In genomic region chr4:72197888-72198605, GRCm38 (mm10) we compare ENCODE assay signal across 8 mouse cellular contexts. TPM values are rescaled to one million over a fixed set of nuclear protein-coding genes. Genes with fewer than 3 reads are reported as not detected.
DNase-seq lines count a peak whose midpoint lies in the region; ATAC-seq and TF ChIP-seq lines count a peak whose summit lies in the region.

No protein-coding gene starts in this region.

- peak overlapping the region; percentile 64 for H3K4me2 ChIP-seq in embryonic facial prominence, embryonic 14.5 days (ENCODE audit: low read depth, low read length)
- H3K4me2 ChIP-seq in hindbrain, embryonic 11.5 days (replicated peaks; ENCODE audit: low read depth, low read length): peak overlapping the region; percentile 64
- H3K4me2 ChIP-seq in limb, embryonic 12.5 days: peak overlapping the region; percentile 66
- peak overlapping the region; percentile 83 for H3K4me2 ChIP-seq in midbrain, embryonic 15.5 days

- TF ChIP-seq RAD21 in MEL (IDR thresholded peaks at IDR 0.05; ENCODE audit: low read depth, low read length): no peak

- H3K4me1 ChIP-seq in MEL (ENCODE audit: control insufficient read depth in 1 of 2, insufficient read depth in 2 of 2, low read length in 2 of 2): peaks cover 7 to 26% of the 10 kb centered on the region in 2 experiments
- peaks cover 33% of the 10 kb centered on the region for H3K4me1 ChIP-seq in embryonic facial prominence, embryonic 14.5 days (ENCODE audit: control insufficient read depth, insufficient read depth, low read length)
- H3K4me1 ChIP-seq in hindbrain, embryonic 11.5 days (replicated peaks; ENCODE audit: control insufficient read depth, insufficient read depth, low read length): no peaks in the 10 kb centered on the region; the same call in 1 of the 2 replicates
- peaks cover 51% of the 10 kb centered on the region for H3K4me1 ChIP-seq in limb, embryonic 12.5 days (replicated peaks)
- H3K4me1 ChIP-seq in midbrain, embryonic 15.5 days: peaks cover 54% of the 10 kb centered on the region

- peaks cover 0 to 43% of the 10 kb centered on the region in 2 experiments; a peak in 2 of 4 replicates for H3K36me3 ChIP-seq in MEL (ENCODE audit: control insufficient read depth in 1 of 2, insufficient read depth in 2 of 2, low read length in 2 of 2)
- peaks cover 20% of the 10 kb centered on the region for H3K36me3 ChIP-seq in embryonic facial prominence, embryonic 14.5 days (ENCODE audit: control insufficient read depth, insufficient read depth, low read length)
- no peaks in the 10 kb centered on the region for H3K36me3 ChIP-seq in hindbrain, embryonic 11.5 days (ENCODE audit: control insufficient read depth, insufficient read depth, low read length)
- H3K36me3 ChIP-seq in limb, embryonic 12.5 days: peaks cover 8% of the 10 kb centered on the region; the same call in 1 of the 2 replicates
- no peaks in the 10 kb centered on the region for H3K36me3 ChIP-seq in midbrain, embryonic 15.5 days (replicated peaks)

- peak overlapping the region; percentile 16 for H3K9ac ChIP-seq in MEL (ENCODE audit: control insufficient read depth, low read depth, low read length, poor library complexity, severe bottlenecking)
- H3K9ac ChIP-seq in embryonic facial prominence, embryonic 14.5 days (ENCODE audit: low read depth, low read length): peak overlapping the region; percentile 89
- H3K9ac ChIP-seq in hindbrain, embryonic 11.5 days (ENCODE audit: low read depth, low read length): peak overlapping the region; percentile 95
- peak overlapping the region; percentile 93 for H3K9ac ChIP-seq in limb, embryonic 12.5 days (replicated peaks)
- H3K9ac ChIP-seq in midbrain, embryonic 15.5 days: peak overlapping the region; percentile 91

- DNase-seq in cerebellum, adult 18-20 months: peak; percentile 14 to 31
- no peak for DNase-seq in cerebellum, postnatal 4 days (ENCODE audit: low spot score in 2 of 2)
- peak; percentile 68 for DNase-seq in MEL (ENCODE audit: low read depth, low spot score)
- DNase-seq in embryonic facial prominence, embryonic 14.5 days (ENCODE audit: low spot score): peak; percentile 85
- DNase-seq in hindbrain, embryonic 11.5 days (ENCODE audit: low spot score): no peak
- DNase-seq in natural killer cell, adult 2 months (ENCODE audit: low spot score in 2 of 2): no peak

- no peak overlapping the region for H3K27ac ChIP-seq in MEL (ENCODE audit: control insufficient read depth, low read depth, low read length)
- peak overlapping the region; percentile 95; the same call in 1 of the 2 replicates for H3K27ac ChIP-seq in embryonic facial prominence, embryonic 14.5 days (replicated peaks; ENCODE audit: low read depth, low read length)
- H3K27ac ChIP-seq in hindbrain, embryonic 11.5 days (ENCODE audit: low read depth, low read length): no peak overlapping the region
- peak overlapping the region; percentile 24; the same call in 1 of the 2 replicates for H3K27ac ChIP-seq in limb, embryonic 12.5 days
- peak overlapping the region; percentile 96; the same call in 1 of the 2 replicates for H3K27ac ChIP-seq in midbrain, embryonic 15.5 days

- WGBS in embryonic facial prominence, embryonic 14.5 days: 13% methylated on average over 7 of the region's 7 CpGs
- 25% methylated on average over 7 of the region's 7 CpGs for WGBS in hindbrain, embryonic 11.5 days
- WGBS in limb, embryonic 12.5 days: 27% methylated on average over 7 of the region's 7 CpGs
- WGBS in midbrain, embryonic 15.5 days: 7% methylated on average over 7 of the region's 7 CpGs

- no peaks in the 10 kb centered on the region for H3K9me3 ChIP-seq in MEL (replicated peaks; ENCODE audit: insufficient read depth, low read length)
- no peaks in the 10 kb centered on the region for H3K9me3 ChIP-seq in embryonic facial prominence, embryonic 14.5 days (ENCODE audit: control insufficient read depth, low read length)
- H3K9me3 ChIP-seq in hindbrain, embryonic 11.5 days (ENCODE audit: control insufficient read depth, low read length): no peaks in the 10 kb centered on the region
- H3K9me3 ChIP-seq in limb, embryonic 12.5 days: no peaks in the 10 kb centered on the region
- H3K9me3 ChIP-seq in midbrain, embryonic 15.5 days: no peaks in the 10 kb centered on the region

- peaks cover 28% of the 10 kb centered on the region for H3K79me2 ChIP-seq in MEL (ENCODE audit: control insufficient read depth, insufficient read depth, low read length, poor library complexity)

- H3K27me3 ChIP-seq in MEL (ENCODE audit: control insufficient read depth in 1 of 2, insufficient read depth in 2 of 2, low read length in 2 of 2): no peaks in the 10 kb centered on the region
- H3K27me3 ChIP-seq in embryonic facial prominence, embryonic 14.5 days (replicated peaks; ENCODE audit: control insufficient read depth, insufficient read depth, low read length): no peaks in the 10 kb centered on the region
- no peaks in the 10 kb centered on the region; the same call in 1 of the 2 replicates for H3K27me3 ChIP-seq in hindbrain, embryonic 11.5 days (ENCODE audit: control insufficient read depth, insufficient read depth, low read length)
- H3K27me3 ChIP-seq in limb, embryonic 12.5 days: no peaks in the 10 kb centered on the region
- no peaks in the 10 kb centered on the region for H3K27me3 ChIP-seq in midbrain, embryonic 15.5 days (replicated peaks)

- H3K4me3 ChIP-seq in MEL (ENCODE audit: control insufficient read depth in 1 of 2, insufficient read depth in 1 of 2, low read depth in 2 of 2, low read length in 2 of 2): peak overlapping the region; percentile 81 to 89
- H3K4me3 ChIP-seq in embryonic facial prominence, embryonic 14.5 days (ENCODE audit: low read depth, low read length): peak overlapping the region; percentile 89
- peak overlapping the region; percentile 95 for H3K4me3 ChIP-seq in hindbrain, embryonic 11.5 days (ENCODE audit: low read depth, low read length)
- peak overlapping the region; percentile 89 for H3K4me3 ChIP-seq in limb, embryonic 12.5 days (replicated peaks)
- peak overlapping the region; percentile 97 for H3K4me3 ChIP-seq in midbrain, embryonic 15.5 days

- TF ChIP-seq POLR2A in MEL (IDR thresholded peaks at IDR 0.05; ENCODE audit: control insufficient read depth in 1 of 2, insufficient read depth in 1 of 2, low read depth in 1 of 2, low read length in 2 of 2, poor library complexity in 1 of 2): 0 out of 4 replicates have a peak, but pooled peaks of 1 of the 2 experiments have one; percentile 1

- TF ChIP-seq CTCF in MEL (IDR thresholded peaks at IDR 0.05 in 2 of 3, conservative IDR thresholded peaks at IDR 0.05 in 1 of 3; ENCODE audit: control insufficient read depth in 1 of 3, insufficient read depth in 1 of 3, low read depth in 2 of 3, low read length in 3 of 3, poor library complexity in 1 of 3, severe bottlenecking in 1 of 3): no peak

- TF ChIP-seq EP300 in MEL (IDR thresholded peaks at IDR 0.05; ENCODE audit: low read depth in 1 of 2, low read length in 2 of 2): no peak

- no peak for ATAC-seq in embryonic facial prominence, embryonic 14.5 days (ENCODE audit: low read depth)
- no peak for ATAC-seq in hindbrain, embryonic 11.5 days (ENCODE audit: low FRiP score)
- ATAC-seq in limb, embryonic 12.5 days (ENCODE audit: insufficient number of reproducible peaks, insufficient read depth, low FRiP score, low TSS enrichment, low read depth): no peak
- no peak for ATAC-seq in midbrain, embryonic 15.5 days (replicated peaks)

TF ChIP-seq in MEL, 35 proteins besides CTCF, POLR2A, EP300 and RAD21:
- TF ChIP-seq MAX (IDR thresholded peaks at IDR 0.05; ENCODE audit: low read length) (no peak), MXI1 (IDR thresholded peaks at IDR 0.05; ENCODE audit: low read depth, low read length) (peak; percentile 11), E2F4 (IDR thresholded peaks at IDR 0.05; ENCODE audit: borderline replicate concordance, low read depth, low read length) (no peak), NELFE (IDR thresholded peaks at IDR 0.05; ENCODE audit: low read depth, low read length) (no peak), GABPA (IDR thresholded peaks at IDR 0.05; ENCODE audit: low read depth, low read length) (no peak)

RNA-seq across cellular contexts. Expression of gene Tle1, which starts 2.7 kb away (rescaled TPM):
- 21.1 TPM in 2 replicates for total RNA-seq in MEL (2012; rRNA removed)
- polyA plus RNA-seq in MEL (2012; ENCODE audit: insufficient read depth in 1 of 2, insufficient read length in 2 of 2, low read depth in 1 of 2, low replicate concordance in 2 of 2, missing spikeins in 1 of 2): 10 to 100 TPM in 1 of 2 experiments, not detected in 1; 22.5 TPM
- polyA plus RNA-seq in embryonic facial prominence, embryonic 14.5 days (2014; fragmentation: Nextera tagmentation; extraction: Ambion mirVana): 28.3 and 31.3 TPM in 2 replicates
- 43.8 and 44.1 TPM in 2 replicates for polyA plus RNA-seq in hindbrain, embryonic 11.5 days (2014; fragmentation: Nextera tagmentation; extraction: Ambion mirVana)
- polyA plus RNA-seq in limb, embryonic 12.5 days (2016; fragmentation: Nextera tagmentation; extraction: Ambion mirVana): 47.0 and 55.8 TPM in 2 replicates
- 32.7 and 39.4 TPM in 2 replicates for polyA plus RNA-seq in midbrain, embryonic 15.5 days (2015; fragmentation: Nextera tagmentation; extraction: Ambion mirVana)

Comparison
In these comparisons a context has a peak if more than half of its experiments do, and no peak if none do; other contexts are left out.
1. DNase-seq: peak in cerebellum, adult 18-20 months (2 of 2), MEL (single experiment) and embryonic facial prominence, embryonic 14.5 days (single experiment); none in cerebellum, postnatal 4 days (0 of 2), hindbrain, embryonic 11.5 days (single experiment) and natural killer cell, adult 2 months (0 of 2).
2. H3K27ac ChIP-seq: peak in embryonic facial prominence, embryonic 14.5 days (single experiment), limb, embryonic 12.5 days (single experiment) and midbrain, embryonic 15.5 days (single experiment); none in MEL (single experiment) and hindbrain, embryonic 11.5 days (single experiment).
3. H3K9ac ChIP-seq: peak in every context shown above with its lines; median percentile 95 in hindbrain, embryonic 11.5 days; 93 in limb, embryonic 12.5 days; 91 in midbrain, embryonic 15.5 days; 89 in embryonic facial prominence, embryonic 14.5 days; 16 in MEL.
4. Peak in every context shown above with its lines, with median percentiles within 50 percentile points of each other: H3K4me3 ChIP-seq and H3K4me2 ChIP-seq.